Mouse (Mus musculus): ENCODE results near the gene Plod1. TPM values are rescaled to one million over a fixed set of nuclear protein-coding genes. Genes with fewer than 3 reads are reported as not detected.

Plod1 gene
- polyA plus RNA-seq, 1 experiment from 2014 or later, result 24.9 TPM

- no peaks in the 10 kb centered on the region for H3K4me1 ChIP-seq (replicated peaks)
- no peak overlapping the region for H3K9ac ChIP-seq
- H3K4me3 ChIP-seq (replicated peaks), result no peak overlapping the region
- peaks cover 92% of the 10 kb centered on the region for H3K36me3 ChIP-seq
- ATAC-seq (ENCODE audit: low read depth) (no peak), DNase-seq (no peak)
- H3K9me3 ChIP-seq (replicated peaks), result no peaks in the 10 kb centered on the region
- no peak overlapping the region for H3K27ac ChIP-seq
- H3K27me3 ChIP-seq, result no peaks in the 10 kb centered on the region
- WGBS (ENCODE audit: insufficient replicate concordance), result 80% methylated on average over 7 of the region's 7 CpGs
- no peak overlapping the region for H3K4me2 ChIP-seq
These were observed 49.3 kb downstream of the Plod1 start for GRCm38 (mm10) chr4:147887277-147887676.

DNA sequence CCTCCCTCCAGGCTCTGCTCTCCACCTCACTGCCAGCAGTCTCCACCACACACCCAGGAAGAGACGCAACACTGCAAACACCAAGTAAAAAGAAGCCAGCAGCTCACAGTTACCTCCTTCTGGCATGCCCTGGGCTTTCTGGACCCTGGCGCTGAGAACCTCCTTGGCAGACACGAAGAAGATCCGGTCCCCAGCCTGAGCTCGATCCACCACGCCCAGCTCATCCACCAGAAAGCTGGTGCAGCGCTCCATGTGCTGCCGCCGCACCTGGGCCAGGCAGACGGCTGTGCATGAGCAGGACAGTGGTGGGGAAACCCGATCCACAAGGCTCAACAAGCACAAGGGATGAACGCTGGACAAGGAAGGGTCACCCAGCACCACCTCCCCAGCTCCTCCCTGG is 50.4 kb downstream of the Plod1 start:
- no peak for ATAC-seq (ENCODE audit: low read depth)
- Histone ChIP-seq H3K4me1 (replicated peaks) (no peaks in the 10 kb centered on the region), H3K4me2 (no peak overlapping the region), H3K4me3 (replicated peaks) (no peak overlapping the region), H3K27me3 (no peaks in the 10 kb centered on the region), H3K36me3 (peaks cover 93% of the 10 kb centered on the region), H3K9ac (no peak overlapping the region), H3K27ac (no peak overlapping the region), H3K9me3 (replicated peaks) (no peaks in the 10 kb centered on the region)
- WGBS (ENCODE audit: insufficient replicate concordance), result 87% methylated on average over 12 of the region's 12 CpGs
- no peak for DNase-seq

DNA sequence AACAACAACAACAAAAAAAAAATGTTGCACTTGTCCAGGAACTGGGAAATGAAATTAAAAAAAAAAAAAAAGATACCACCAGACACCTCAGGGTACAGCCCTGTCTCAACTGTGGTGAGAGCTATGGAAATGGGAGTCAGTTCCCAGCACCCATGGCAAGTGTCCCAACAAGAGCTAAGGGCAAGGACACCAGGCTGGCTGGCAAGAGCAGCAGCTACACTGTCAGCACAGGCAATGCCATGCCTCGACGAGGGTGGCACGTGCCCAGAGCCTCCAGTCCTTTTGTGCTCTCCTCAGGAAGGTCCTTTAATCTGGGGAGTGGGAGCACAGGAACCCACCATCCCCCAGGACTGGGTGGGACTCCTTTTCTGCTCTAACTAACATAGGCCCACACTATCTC is 52.4 kb downstream of the Plod1 start:
- Histone ChIP-seq H3K4me2 (no peak overlapping the region), H3K4me1 (replicated peaks) (no peaks in the 10 kb centered on the region), H3K27me3 (no peaks in the 10 kb centered on the region), H3K27ac (no peak overlapping the region), H3K36me3 (peaks cover 95% of the 10 kb centered on the region), H3K9me3 (replicated peaks) (no peaks in the 10 kb centered on the region), H3K4me3 (replicated peaks) (no peak overlapping the region), H3K9ac (no peak overlapping the region)
- WGBS (ENCODE audit: insufficient replicate concordance), result 81% methylated on average over 3 of the region's 3 CpGs
- ATAC-seq (ENCODE audit: low read depth), result no peak
- DNase-seq, result no peak

GRCm38 (mm10) chr4:147883041-147883440 is 53.5 kb downstream of the Plod1 start:
- WGBS (ENCODE audit: insufficient replicate concordance), result 81% methylated on average over 6 of the region's 6 CpGs
- no peak overlapping the region for H3K9ac ChIP-seq
- no peaks in the 10 kb centered on the region for H3K4me1 ChIP-seq (replicated peaks)
- no peak overlapping the region for H3K4me3 ChIP-seq (replicated peaks)
- no peak overlapping the region for H3K4me2 ChIP-seq
- no peak overlapping the region for H3K27ac ChIP-seq
- 0 out of 2 replicates have a peak, but pooled peaks have one; percentile 11 for ATAC-seq (ENCODE audit: low read depth)
- H3K27me3 ChIP-seq, result no peaks in the 10 kb centered on the region
- no peaks in the 10 kb centered on the region for H3K9me3 ChIP-seq (replicated peaks)
- no peak for DNase-seq
- peaks cover 95% of the 10 kb centered on the region for H3K36me3 ChIP-seq

- Histone ChIP-seq H3K9me3 (replicated peaks) (no peaks in the 10 kb centered on the region), H3K9ac (no peak overlapping the region), H3K4me2 (no peak overlapping the region), H3K4me3 (replicated peaks) (no peak overlapping the region), H3K36me3 (peaks cover 92% of the 10 kb centered on the region), H3K4me1 (replicated peaks) (no peaks in the 10 kb centered on the region), H3K27ac (no peak overlapping the region), H3K27me3 (no peaks in the 10 kb centered on the region)
- ATAC-seq (ENCODE audit: low read depth) (no peak), DNase-seq (no peak)
- WGBS (ENCODE audit: insufficient replicate concordance), result 79% methylated on average over 7 of the region's 7 CpGs
These were observed 54.8 kb downstream of the Plod1 start for GRCm38 (mm10) chr4:147881792-147882191.

DNA sequence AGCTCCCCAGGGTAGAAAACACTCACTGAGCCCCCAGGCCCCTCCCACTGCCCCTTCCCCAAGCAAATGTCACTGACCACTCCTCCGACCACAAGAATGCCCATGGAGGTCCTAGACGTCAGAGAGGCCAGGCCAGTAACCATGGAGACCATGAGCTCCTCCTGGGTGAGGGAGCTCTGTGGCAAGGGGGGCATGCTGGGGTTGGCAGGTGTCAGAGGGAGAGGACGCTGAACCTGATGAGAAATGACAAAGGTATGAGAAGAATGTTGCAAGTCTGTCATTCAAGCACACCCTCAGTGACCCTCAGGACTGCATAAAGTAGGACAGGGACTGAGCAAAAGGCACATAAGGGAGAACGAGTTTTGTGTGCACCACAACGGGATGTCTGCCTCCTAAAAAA is 56.7 kb downstream of the Plod1 start:
- Histone ChIP-seq H3K4me2 (no peak overlapping the region), H3K9ac (no peak overlapping the region), H3K9me3 (replicated peaks) (no peaks in the 10 kb centered on the region), H3K4me3 (replicated peaks) (no peak overlapping the region), H3K4me1 (replicated peaks) (peaks cover 10% of the 10 kb centered on the region), H3K27me3 (no peaks in the 10 kb centered on the region), H3K36me3 (peaks cover 89% of the 10 kb centered on the region), H3K27ac (no peak overlapping the region)
- ATAC-seq (ENCODE audit: low read depth), result no peak
- WGBS (ENCODE audit: insufficient replicate concordance), result 71% methylated on average over 5 of the region's 5 CpGs
- DNase-seq, result no peak

GRCm38 (mm10) chr4:147879456-147879855 is 57.1 kb downstream of the Plod1 start:
- Histone ChIP-seq H3K9me3 (replicated peaks) (no peaks in the 10 kb centered on the region), H3K27ac (no peak overlapping the region), H3K27me3 (no peaks in the 10 kb centered on the region), H3K4me3 (replicated peaks) (no peak overlapping the region), H3K4me1 (replicated peaks) (peaks cover 10% of the 10 kb centered on the region), H3K9ac (no peak overlapping the region), H3K36me3 (peaks cover 90% of the 10 kb centered on the region), H3K4me2 (no peak overlapping the region)
- DNase-seq (no peak), ATAC-seq (ENCODE audit: low read depth) (no peak)
- WGBS (ENCODE audit: insufficient replicate concordance), result 48% methylated on average over 2 of the region's 2 CpGs

DNA sequence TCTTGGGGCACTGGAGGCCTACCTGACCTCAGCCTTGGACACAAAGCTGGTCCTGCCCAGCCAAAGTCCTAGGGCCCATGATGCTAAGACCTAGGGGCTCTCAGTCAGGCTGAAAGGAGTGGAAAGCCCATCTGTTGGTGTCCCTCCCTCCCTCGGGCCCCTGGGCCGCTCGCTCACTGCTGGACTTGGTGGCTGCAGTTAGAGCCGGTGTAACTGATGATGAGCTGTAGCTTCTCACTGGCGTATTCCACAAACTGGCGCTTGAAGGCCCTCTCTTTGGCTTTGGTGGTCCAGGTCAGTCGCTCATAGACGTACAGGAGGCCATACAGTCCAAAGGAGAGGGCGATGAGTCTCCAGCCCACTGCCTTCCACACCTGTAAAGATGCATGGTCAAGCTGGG is 58.0 kb downstream of the Plod1 start:
- WGBS (ENCODE audit: insufficient replicate concordance), result 88% methylated on average over 9 of the region's 9 CpGs
- no peaks in the 10 kb centered on the region for H3K9me3 ChIP-seq (replicated peaks)
- peaks cover 90% of the 10 kb centered on the region for H3K36me3 ChIP-seq
- H3K27ac ChIP-seq, result no peak overlapping the region
- no peak overlapping the region for H3K9ac ChIP-seq
- H3K27me3 ChIP-seq, result no peaks in the 10 kb centered on the region
- ATAC-seq (ENCODE audit: low read depth), result no peak
- H3K4me1 ChIP-seq (replicated peaks), result peaks cover 10% of the 10 kb centered on the region
- H3K4me3 ChIP-seq (replicated peaks), result no peak overlapping the region
- no peak overlapping the region for H3K4me2 ChIP-seq
- DNase-seq, result no peak

DNA sequence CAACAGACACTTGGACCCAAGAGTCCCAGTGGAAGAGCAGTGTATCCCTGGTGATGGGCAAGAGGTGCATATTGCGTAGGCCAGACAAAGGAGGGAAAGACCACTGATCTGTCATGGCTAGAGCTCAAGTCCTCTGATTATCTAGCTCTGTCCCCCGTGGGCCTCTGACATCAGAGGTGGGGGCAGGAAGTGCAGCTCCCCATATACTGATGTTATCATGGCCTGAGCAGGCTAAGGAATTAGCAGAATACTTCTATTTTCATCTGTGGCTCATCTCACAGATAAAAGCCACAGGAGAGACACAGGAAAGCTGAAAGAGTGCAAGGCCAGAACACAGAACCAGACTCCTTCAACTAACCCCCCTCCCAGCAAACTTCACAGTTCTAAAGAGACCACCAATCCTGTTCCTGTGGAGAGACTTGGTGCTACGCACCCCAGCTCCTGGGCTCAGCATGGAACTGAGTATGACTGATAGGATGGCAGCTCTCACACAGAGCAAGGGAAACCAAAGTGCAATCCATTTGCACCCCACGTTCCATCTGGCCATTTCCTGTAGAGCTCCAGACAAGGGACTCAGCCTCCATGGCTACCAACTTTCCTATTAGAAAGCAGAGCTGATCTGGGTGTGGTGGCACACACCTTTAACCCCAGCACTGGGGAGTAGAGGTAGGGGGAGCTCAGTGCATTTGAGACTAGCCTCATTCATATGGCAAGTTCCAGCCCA is 60.6 kb downstream of the Plod1 start:
- no peak overlapping the region for H3K4me2 ChIP-seq
- peaks cover 13% of the 10 kb centered on the region for H3K4me1 ChIP-seq (replicated peaks)
- H3K27me3 ChIP-seq, result no peaks in the 10 kb centered on the region
- H3K36me3 ChIP-seq, result peaks cover 88% of the 10 kb centered on the region
- no peak for DNase-seq
- H3K9ac ChIP-seq, result no peak overlapping the region
- no peak overlapping the region for H3K27ac ChIP-seq
- H3K4me3 ChIP-seq (replicated peaks), result no peak overlapping the region
- ATAC-seq (ENCODE audit: low read depth), result 0 out of 2 replicates have a peak, but pooled peaks have one; percentile 18
- WGBS (ENCODE audit: insufficient replicate concordance), result 48% methylated on average over 4 of the region's 4 CpGs
- no peaks in the 10 kb centered on the region for H3K9me3 ChIP-seq (replicated peaks)

DNA sequence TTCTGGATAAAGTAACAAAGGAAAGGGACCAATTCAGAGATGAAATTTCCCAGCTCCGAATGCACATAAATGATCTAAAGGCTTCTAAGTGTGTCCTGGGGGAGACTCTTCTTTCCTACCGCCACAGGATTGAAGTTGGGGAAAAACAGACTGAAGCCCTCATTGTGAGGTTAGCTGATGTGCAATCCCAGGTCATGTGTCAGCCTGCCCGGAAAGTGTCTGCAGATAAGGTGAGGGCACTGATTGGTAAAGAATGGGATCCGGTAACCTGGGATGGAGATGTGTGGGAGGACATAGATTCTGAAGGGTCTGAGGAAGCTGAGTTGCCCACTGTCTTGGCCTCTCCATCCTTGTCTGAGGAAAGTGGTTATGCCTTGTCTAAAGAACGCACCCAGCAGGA is 67.3 kb downstream of the Plod1 start:
- WGBS (ENCODE audit: insufficient replicate concordance), result 10% methylated on average over 5 of the region's 5 CpGs
- ATAC-seq (ENCODE audit: low read depth), result no peak
- no peaks in the 10 kb centered on the region for H3K9me3 ChIP-seq (replicated peaks)
- H3K27me3 ChIP-seq, result no peaks in the 10 kb centered on the region
- H3K4me1 ChIP-seq (replicated peaks), result peaks cover 41% of the 10 kb centered on the region
- H3K4me2 ChIP-seq, result peak overlapping the region; percentile 89
- peak overlapping the region; percentile 96 for H3K4me3 ChIP-seq (replicated peaks)
- peak overlapping the region; percentile 81 for H3K9ac ChIP-seq
- no peak for DNase-seq
- peak overlapping the region; percentile 80 for H3K27ac ChIP-seq
- H3K36me3 ChIP-seq, result peaks cover 53% of the 10 kb centered on the region

DNA sequence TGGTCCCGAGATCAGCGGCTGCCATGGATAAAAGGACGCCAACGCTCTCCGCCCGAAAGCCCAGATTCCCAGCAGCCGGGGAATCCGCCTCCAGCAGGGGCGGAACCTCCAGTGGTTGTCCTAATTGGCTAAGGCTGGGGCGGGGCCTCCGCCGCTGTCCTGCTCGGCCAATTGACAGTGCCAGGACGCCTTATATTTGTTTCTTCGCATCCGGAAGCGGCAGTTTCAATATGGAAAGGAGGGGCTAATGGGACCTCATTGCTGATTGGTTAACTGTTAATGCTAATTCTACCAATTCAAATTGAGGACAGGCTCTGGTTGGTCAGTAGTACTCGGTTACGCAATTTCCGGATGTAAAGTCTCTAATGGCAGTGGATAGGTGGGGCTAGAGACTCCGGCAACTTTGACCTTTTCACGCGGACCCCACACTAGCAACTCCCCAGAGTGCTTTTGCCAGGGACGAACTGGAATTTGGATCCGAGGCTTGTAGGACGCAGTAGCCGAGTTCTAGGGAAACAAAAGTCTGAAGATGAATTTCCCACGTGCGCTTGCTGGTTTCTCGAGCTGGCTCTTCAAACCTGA is 68.0 kb downstream of the Plod1 start, which contains the start of the genes Miip and Fv1:
Gene Miip (minus strand): TSS at position 367 of the 582 bp plus-strand sequence.
Gene Fv1 (plus strand): TSS at position 530 of the 582 bp plus-strand sequence.
- Histone ChIP-seq H3K4me2 (peak within 1 kb of the TSS; percentile 89), H3K27ac (peak within 1 kb of the TSS; percentile 88), H3K4me3 (replicated peaks) (peak within 1 kb of the TSS; percentile 96), H3K4me1 (replicated peaks) (peaks cover 41% of the 10 kb centered on the region), H3K9ac (peak within 1 kb of the TSS; percentile 90), H3K36me3 (peaks cover 52% of the 10 kb centered on the region), H3K27me3 (no peaks in the 10 kb centered on the region), H3K9me3 (replicated peaks) (no peaks in the 10 kb centered on the region)
- under 1% methylated on average over 30 of the region's 30 CpGs for WGBS (ENCODE audit: insufficient replicate concordance)
- ATAC-seq (ENCODE audit: low read depth) (peak; percentile 98), DNase-seq (peak; percentile 91)
